Mouse (Mus musculus) cortical plate, adult 2 months (tissue): ENCODE results near the gene Fmnl1.
A peak's percentile ranks its signal among the peaks of the same experiment; 100 is the strongest.

Source experiments
- CTCF ChIP-seq: fragments of 200-500 bp; IDR thresholded peaks from 2 replicates; pipeline ENCODE4 v1.5.1; 2011; ENCODE audit warnings: mild to moderate bottlenecking, control low read depth, low read length; ENCODE audit not compliant: insufficient read depth; ENCODE audit errors: extremely low read depth
- POLR2A ChIP-seq: fragments of 200-500 bp; IDR thresholded peaks from 2 replicates; pipeline ENCODE4 v1.6.1; 2011; ENCODE audit warnings: mild to moderate bottlenecking, low read length, control low read depth; ENCODE audit not compliant: insufficient read depth; ENCODE audit errors: extremely low read depth

GRCm38 (mm10) chr11:103132576-103133455 is 38.1 kb upstream of the Fmnl1 start:
- TF ChIP-seq CTCF, result no peak
- TF ChIP-seq POLR2A, result peak; percentile 85
